Mouse (Mus musculus) liver, embryonic 13.5 days (tissue): Measurements from ENCODE around the gene Polr3c. TPM values are rescaled to one million over a fixed set of nuclear protein-coding genes. Genes with fewer than 3 reads are reported as not detected.
"Not testable (repeated sequence)": the region's sequence is repeated elsewhere in the genome, so short reads cannot be mapped to it uniquely, and the experiment has no call there.

Experiments
- ATAC-seq: fragments of 200-750 bp; cut with Nextera tagmentation; 2 replicates; pipeline ENCODE4 v1.8.0; 2017; ENCODE audit warnings: low read depth, mild to moderate bottlenecking, moderate number of reproducible peaks, moderate library complexity
- DNase-seq: peaks from one replicate; pipeline ENCODE4 v3.0.0; 2022
- H3K27ac ChIP-seq: fragments of 300-500 bp; sonication (generic); 2 replicates; pipeline ENCODE4 v1.5.1; 2015; ENCODE audit warnings: moderate library complexity, mild to moderate bottlenecking, inconsistent platforms
- H3K27me3 ChIP-seq: fragments of 300-500 bp; sonication (generic); 2 replicates; pipeline ENCODE4 v1.6.1; 2015; ENCODE audit warnings: mild to moderate bottlenecking, inconsistent platforms
- H3K36me3 ChIP-seq: fragments of 300-500 bp; sonication (generic); 2 replicates; pipeline ENCODE4 v1.6.1; 2015; ENCODE audit warnings: mild to moderate bottlenecking, inconsistent platforms
- H3K4me1 ChIP-seq: fragments of 300-500 bp; sonication (generic); replicated peaks from 2 replicates; pipeline ENCODE4 v1.6.1; 2015; ENCODE audit warnings: inconsistent platforms
- H3K4me2 ChIP-seq: fragments of 300-500 bp; sonication (generic); 2 replicates; pipeline ENCODE4 v1.6.1; 2015; ENCODE audit warnings: inconsistent platforms, mild to moderate bottlenecking, moderate library complexity
- H3K4me3 ChIP-seq: fragments of 300-500 bp; sonication (generic); replicated peaks from 2 replicates; pipeline ENCODE4 v1.5.1; 2015; ENCODE audit warnings: mild to moderate bottlenecking, inconsistent platforms
- H3K9ac ChIP-seq: fragments of 300-500 bp; sonication (generic); 2 replicates; pipeline ENCODE4 v1.6.1; 2015; ENCODE audit warnings: mild to moderate bottlenecking, inconsistent platforms
- H3K9me3 ChIP-seq: fragments of 300-500 bp; sonication (generic); replicated peaks from 2 replicates; pipeline ENCODE4 v1.6.1; 2016; ENCODE audit warnings: inconsistent platforms
- WGBS: fragments of 180-500 bp; shearing (Covaris S2); methylation state at CpG from one replicate; pipeline ENCODE4 v1.1.7; 2015; ENCODE audit not compliant: insufficient replicate concordance; 5-methylcytosine and 5-hydroxymethylcytosine counted together
- polyA plus RNA-seq: library from polyadenylated mRNA; unstranded; fragments of >200 nt; fragmentation: Nextera tagmentation; extraction: Ambion mirVana; gene quantifications from 2 replicates; pipeline ENCODE4 v1.2.1, GENCODE M21; 2015

Polr3c gene
- polyA plus RNA-seq, 1 experiment from 2014 or later, result 25.5 TPM

GRCm38 (mm10) chr3:96692506-96692905 lies 34.9 kb downstream of the Polr3c start:
- Histone ChIP-seq H3K9ac (no peak overlapping the region), H3K9me3 (no peaks in the 10 kb centered on the region), H3K4me3 (no peak overlapping the region), H3K27ac (no peak overlapping the region), H3K4me1 (peaks cover 12% of the 10 kb centered on the region), H3K4me2 (no peak overlapping the region), H3K36me3 (no peaks in the 10 kb centered on the region), H3K27me3 (peaks cover 13% of the 10 kb centered on the region)
- no peak for ATAC-seq
- 24% methylated on average over 3 of the region's 3 CpGs for WGBS
- DNase-seq, result no peak

- H3K27me3 ChIP-seq, result peaks cover 29% of the 10 kb centered on the region
- ATAC-seq (no peak), DNase-seq (no peak)
- H3K4me3 ChIP-seq, result no peak overlapping the region
- H3K36me3 ChIP-seq, result no peaks in the 10 kb centered on the region
- 53% methylated on average over 3 of the region's 3 CpGs for WGBS
- no peaks in the 10 kb centered on the region for H3K4me1 ChIP-seq
- H3K9ac ChIP-seq, result no peak overlapping the region
- no peaks in the 10 kb centered on the region for H3K9me3 ChIP-seq
- H3K27ac ChIP-seq, result no peak overlapping the region
- H3K4me2 ChIP-seq, result no peak overlapping the region
Measured at GRCm38 (mm10) chr3:96690298-96690697, 37.1 kb downstream of the Polr3c start.

- no peak overlapping the region for H3K9ac ChIP-seq
- no peaks in the 10 kb centered on the region for H3K9me3 ChIP-seq
- ATAC-seq (no peak), DNase-seq (no peak)
- H3K4me1 ChIP-seq, result no peaks in the 10 kb centered on the region
- H3K36me3 ChIP-seq, result no peaks in the 10 kb centered on the region
- WGBS, result 60% methylated on average over 11 of the region's 11 CpGs
- H3K27ac ChIP-seq, result no peak overlapping the region
- peaks cover 43% of the 10 kb centered on the region for H3K27me3 ChIP-seq
- H3K4me3 ChIP-seq, result no peak overlapping the region
- H3K4me2 ChIP-seq, result no peak overlapping the region
Measured at GRCm38 (mm10) chr3:96688854-96689253, 38.6 kb downstream of the Polr3c start.

- not testable (repeated sequence) for ATAC-seq, H3K9ac ChIP-seq, H3K36me3 ChIP-seq, H3K4me2 ChIP-seq, H3K27ac ChIP-seq, H3K4me1 ChIP-seq, H3K9me3 ChIP-seq, DNase-seq, H3K4me3 ChIP-seq
- peaks cover 64% of the 10 kb centered on the region for H3K27me3 ChIP-seq
- 79% methylated on average over 5 of the region's 5 CpGs for WGBS
Measured at GRCm38 (mm10) chr3:96686057-96686456, 41.4 kb downstream of the Polr3c start.

- peak overlapping the region; percentile 23; the same call in 1 of the 2 replicates for H3K4me3 ChIP-seq
- H3K9ac ChIP-seq, result no peak overlapping the region
- peaks cover 74% of the 10 kb centered on the region for H3K27me3 ChIP-seq
- no peak for ATAC-seq
- H3K9me3 ChIP-seq, result no peaks in the 10 kb centered on the region
- no peak overlapping the region for H3K27ac ChIP-seq
- no peak for DNase-seq
- WGBS, result 16% methylated on average over 28 of the region's 28 CpGs
- no peaks in the 10 kb centered on the region for H3K36me3 ChIP-seq
- H3K4me2 ChIP-seq, result peak overlapping the region; percentile 42
- peaks cover 9% of the 10 kb centered on the region for H3K4me1 ChIP-seq
Measured at GRCm38 (mm10) chr3:96684822-96685156, 42.6 kb downstream of the Polr3c start.

- H3K27ac ChIP-seq, result no peak overlapping the region
- H3K4me1 ChIP-seq, result peaks cover 14% of the 10 kb centered on the region
- no peak overlapping the region for H3K9ac ChIP-seq
- H3K9me3 ChIP-seq, result no peaks in the 10 kb centered on the region
- no peak for DNase-seq
- WGBS, result 37% methylated on average over 17 of the region's 17 CpGs
- H3K4me3 ChIP-seq, result no peak overlapping the region; the same call in 1 of the 2 replicates
- peaks cover 74% of the 10 kb centered on the region for H3K27me3 ChIP-seq
- H3K4me2 ChIP-seq, result peak overlapping the region; percentile 42
- ATAC-seq, result no peak
- H3K36me3 ChIP-seq, result no peaks in the 10 kb centered on the region
Measured at GRCm38 (mm10) chr3:96684151-96684821, 43.1 kb downstream of the Polr3c start.

GRCm38 (mm10) chr3:96683496-96683895 lies 43.9 kb downstream of the Polr3c start:
- no peak overlapping the region for H3K4me3 ChIP-seq
- peaks cover 22% of the 10 kb centered on the region for H3K4me1 ChIP-seq
- no peaks in the 10 kb centered on the region for H3K36me3 ChIP-seq
- 71% methylated on average over 3 of the region's 3 CpGs for WGBS
- no peak for DNase-seq
- no peak overlapping the region for H3K9ac ChIP-seq
- H3K27me3 ChIP-seq, result peaks cover 77% of the 10 kb centered on the region
- no peak overlapping the region for H3K27ac ChIP-seq
- H3K4me2 ChIP-seq, result no peak overlapping the region
- ATAC-seq, result no peak
- H3K9me3 ChIP-seq, result no peaks in the 10 kb centered on the region

- H3K4me3 ChIP-seq, result no peak overlapping the region
- no peak overlapping the region for H3K9ac ChIP-seq
- H3K36me3 ChIP-seq, result no peaks in the 10 kb centered on the region
- H3K27ac ChIP-seq, result no peak overlapping the region
- WGBS, result 21% methylated on average over 12 of the region's 12 CpGs
- peaks cover 24% of the 10 kb centered on the region for H3K4me1 ChIP-seq
- ATAC-seq (no peak), DNase-seq (no peak)
- no peak overlapping the region for H3K4me2 ChIP-seq
- H3K9me3 ChIP-seq, result no peaks in the 10 kb centered on the region
- peaks cover 67% of the 10 kb centered on the region for H3K27me3 ChIP-seq
Measured at GRCm38 (mm10) chr3:96680269-96680956, 47.0 kb downstream of the Polr3c start.

GRCm38 (mm10) chr3:96679159-96679674 lies 48.2 kb downstream of the Polr3c start:
- DNase-seq (no peak), ATAC-seq (peak; percentile 48)
- peak overlapping the region; percentile 13; the same call in 1 of the 2 replicates for H3K9ac ChIP-seq
- H3K9me3 ChIP-seq, result no peaks in the 10 kb centered on the region
- peak overlapping the region; percentile 12; the same call in 1 of the 2 replicates for H3K4me2 ChIP-seq
- no peak overlapping the region for H3K27ac ChIP-seq
- H3K4me1 ChIP-seq, result peaks cover 24% of the 10 kb centered on the region
- WGBS, result 9% methylated on average over 5 of the region's 5 CpGs
- no peaks in the 10 kb centered on the region for H3K36me3 ChIP-seq
- no peak overlapping the region for H3K4me3 ChIP-seq
- peaks cover 55% of the 10 kb centered on the region for H3K27me3 ChIP-seq

- 54% methylated on average over 7 of the region's 7 CpGs for WGBS
- Histone ChIP-seq H3K27me3 (peaks cover 50% of the 10 kb centered on the region), H3K4me2 (no peak overlapping the region), H3K9ac (no peak overlapping the region), H3K36me3 (no peaks in the 10 kb centered on the region), H3K4me3 (no peak overlapping the region), H3K27ac (no peak overlapping the region), H3K4me1 (peaks cover 24% of the 10 kb centered on the region), H3K9me3 (no peaks in the 10 kb centered on the region)
- ATAC-seq (no peak), DNase-seq (no peak)
Measured at GRCm38 (mm10) chr3:96678456-96678855, 49.0 kb downstream of the Polr3c start.

GRCm38 (mm10) chr3:96675690-96676089 lies 51.7 kb downstream of the Polr3c start:
- no peak overlapping the region for H3K4me2 ChIP-seq
- H3K27me3 ChIP-seq, result peaks cover 40% of the 10 kb centered on the region
- H3K36me3 ChIP-seq, result no peaks in the 10 kb centered on the region
- no peak overlapping the region for H3K27ac ChIP-seq
- DNase-seq (no peak), ATAC-seq (no peak)
- peaks cover 26% of the 10 kb centered on the region for H3K4me1 ChIP-seq
- 57% methylated on average over 3 of the region's 3 CpGs for WGBS
- H3K9me3 ChIP-seq, result no peaks in the 10 kb centered on the region
- no peak overlapping the region for H3K9ac ChIP-seq
- H3K4me3 ChIP-seq, result no peak overlapping the region
